Comparison of ENCODE assay signal across 26 mouse cellular contexts in genomic region chr9:32939626-32940025, GRCm38 (mm10).
A peak's percentile ranks its signal among the peaks of the same experiment; 100 is the strongest.
DNase-seq lines count a peak whose midpoint lies in the region; ATAC-seq and TF ChIP-seq lines count a peak whose summit lies in the region.
"Had no signal": no experiment of that assay in that cellular context is flagged by ENCODE, and none has a peak within 500 bp of the region (broad histone marks: within the 10 kb centered on the region; RNA-seq: fewer than 3 reads in every experiment).

No protein-coding gene starts in this region.

- peak overlapping the region; percentile 86 for H3K27ac ChIP-seq in gastrocnemius, adult 2 months
- H3K27ac ChIP-seq in lung, postnatal 0 days (ENCODE audit: low read length) = peak overlapping the region; percentile 80
- H3K27ac ChIP-seq in midbrain, embryonic 15.5 days = no peak overlapping the region
- H3K27ac ChIP-seq: embryonic facial prominence, embryonic 12.5 days; hindbrain, embryonic 14.5 days had no signal

- no peak for ATAC-seq in lung, postnatal 0 days
- ATAC-seq in midbrain, embryonic 15.5 days (replicated peaks) = no peak
- ATAC-seq: Patski had no signal

- WGBS in lung, postnatal 0 days = 96% methylated on average over 3 of the region's 3 CpGs
- 94% methylated on average over 3 of the region's 3 CpGs for WGBS in midbrain, embryonic 15.5 days

- H3K9ac ChIP-seq in lung, postnatal 0 days (replicated peaks; ENCODE audit: low read depth) = no peak overlapping the region
- H3K9ac ChIP-seq in midbrain, embryonic 15.5 days = no peak overlapping the region
- H3K9ac ChIP-seq: limb, embryonic 12.5 days had no signal

- no peaks in the 10 kb centered on the region for H3K27me3 ChIP-seq in lung, postnatal 0 days (replicated peaks; ENCODE audit: insufficient read depth, low read length)
- peaks cover 3% of the 10 kb centered on the region; the same call in 1 of the 2 replicates for H3K27me3 ChIP-seq in midbrain, embryonic 15.5 days (replicated peaks)
- H3K27me3 ChIP-seq: heart, embryonic 12.5 days; kidney, embryonic 15.5 days; limb, embryonic 12.5 days; liver, embryonic 12.5 days had no signal

- no peak overlapping the region for H3K4me2 ChIP-seq in lung, postnatal 0 days (replicated peaks; ENCODE audit: low read depth, low read length)
- H3K4me2 ChIP-seq in midbrain, embryonic 15.5 days = no peak overlapping the region

- H3K4me3 ChIP-seq in gastrocnemius, adult 2 months = no peak overlapping the region
- no peak overlapping the region for H3K4me3 ChIP-seq in lung, postnatal 0 days (ENCODE audit: low read depth, low read length)
- no peak overlapping the region for H3K4me3 ChIP-seq in midbrain, embryonic 15.5 days

- TF ChIP-seq CTCF in gastrocnemius, adult 2 months (IDR thresholded peaks at IDR 0.05) = no peak
- no peak for TF ChIP-seq CTCF in lung, postnatal 0 days (IDR thresholded peaks at IDR 0.05)

- H3K4me1 ChIP-seq in lung, postnatal 0 days (ENCODE audit: insufficient read depth, low read depth, low read length) = peaks cover 5% of the 10 kb centered on the region; the same call in 1 of the 2 replicates
- peaks cover 16% of the 10 kb centered on the region for H3K4me1 ChIP-seq in midbrain, embryonic 15.5 days

- DNase-seq in gastrocnemius, adult 2 months = no peak
- no peak for DNase-seq in gastrocnemius, adult 8-10 months (ENCODE audit: low spot score in 2 of 2)
- no peak for DNase-seq in lung, postnatal 0 days (ENCODE audit: low spot score)
- DNase-seq in lung, postnatal 4 days = no peak
- DNase-seq in thymus, postnatal 25 days = peak; percentile 36
- DNase-seq in thymus, postnatal 36 days = no peak
- peak; percentile 63 for DNase-seq in naive thymus-derived CD4-positive, alpha-beta T cell, adult 2 months (ENCODE audit: low read depth)
- DNase-seq: adrenal gland, postnatal 14 days; cerebellum, adult 11-12 months; cerebellum, adult 9-11 months; embryo, embryonic 11 days; gastrocnemius, postnatal 36 days; heart, adult 18-20 months; kidney, postnatal 25 days; lung, postnatal 14 days; right cerebral cortex, adult 18-20 months had no signal

- no peaks in the 10 kb centered on the region for H3K9me3 ChIP-seq in lung, postnatal 0 days (ENCODE audit: low read length)
- H3K9me3 ChIP-seq in midbrain, embryonic 15.5 days = no peaks in the 10 kb centered on the region
- H3K9me3 ChIP-seq: embryonic facial prominence, embryonic 12.5 days; G1E; heart, embryonic 12.5 days; kidney, embryonic 15.5 days; limb, embryonic 12.5 days; liver, embryonic 12.5 days; midbrain, embryonic 10.5 days had no signal

- no peaks in the 10 kb centered on the region for H3K36me3 ChIP-seq in lung, postnatal 0 days (ENCODE audit: insufficient read depth, low read length)
- H3K36me3 ChIP-seq in midbrain, embryonic 15.5 days (replicated peaks) = no peaks in the 10 kb centered on the region
- H3K36me3 ChIP-seq: embryonic facial prominence, embryonic 12.5 days; G1E; heart, embryonic 12.5 days; kidney, embryonic 15.5 days; limb, embryonic 12.5 days; liver, embryonic 12.5 days; midbrain, embryonic 10.5 days had no signal

- TF ChIP-seq EP300 in lung, postnatal 0 days (IDR thresholded peaks at IDR 0.05) = no peak

- intact Hi-C loops in gastrocnemius, adult 2 months (cut with DNase I) = loop anchor here (1.0 to 10.0 kb wide), 5 partner anchors 105 to 349 kb away; no protein-coding TSS in a partner anchor

Comparison
In these comparisons a context has a peak if more than half of its experiments do, and no peak if none do; other contexts are left out.
1. DNase-seq: peak in thymus, postnatal 25 days (single experiment) and naive thymus-derived CD4-positive, alpha-beta T cell, adult 2 months (single experiment); none in gastrocnemius, adult 2 months (single experiment), gastrocnemius, adult 8-10 months (0 of 2), lung, postnatal 0 days (single experiment), lung, postnatal 4 days (0 of 2) and thymus, postnatal 36 days (0 of 2).